Mouse (Mus musculus) liver, postnatal 0 days (tissue): ENCODE results near the gene Phtf1. TPM values are rescaled to one million over a fixed set of nuclear protein-coding genes. Genes with fewer than 3 reads are reported as not detected.

Experiments used
- ATAC-seq: fragments of 200-750 bp; cut with Nextera tagmentation; 2 replicates; pipeline ENCODE4 v1.8.0; 2017; ENCODE audit warnings: mild to moderate bottlenecking, moderate library complexity
- DNase-seq: peaks from one replicate; pipeline ENCODE4 v3.0.0-alpha.2; 2016
- H3K27ac ChIP-seq: fragments of 300-500 bp; sonication (generic); 2 replicates; pipeline ENCODE4 v1.5.1; 2014; ENCODE audit warnings: antibody characterized with exemption, moderate library complexity, mild to moderate bottlenecking, low read depth
- H3K27me3 ChIP-seq: fragments of 300-500 bp; sonication (generic); 2 replicates; pipeline ENCODE4 v1.6.1; 2014; ENCODE audit warnings: low read length, control low read depth, mixed read lengths; ENCODE audit not compliant: insufficient read depth
- H3K36me3 ChIP-seq: fragments of 300-500 bp; sonication (generic); replicated peaks from 2 replicates; pipeline ENCODE4 v1.6.1; 2014; ENCODE audit warnings: mild to moderate bottlenecking, control low read depth, low read length, moderate library complexity, mixed read lengths; ENCODE audit not compliant: insufficient read depth
- H3K4me1 ChIP-seq: fragments of 300-500 bp; sonication (generic); 2 replicates; pipeline ENCODE4 v1.6.1; 2014; ENCODE audit warnings: antibody characterized with exemption, mild to moderate bottlenecking, control low read depth; ENCODE audit not compliant: insufficient read depth
- H3K4me2 ChIP-seq: fragments of 300-500 bp; sonication (generic); 2 replicates; pipeline ENCODE4 v1.6.1; 2014; ENCODE audit warnings: low read depth, mild to moderate bottlenecking, low read length, moderate library complexity, mixed read lengths
- H3K4me3 ChIP-seq: fragments of 300-500 bp; sonication (generic); 2 replicates; pipeline ENCODE4 v1.5.1; 2014; ENCODE audit warnings: low read depth, low read length
- H3K9ac ChIP-seq: fragments of 300-500 bp; sonication (generic); replicated peaks from 2 replicates; pipeline ENCODE4 v1.6.1; 2014; ENCODE audit warnings: mild to moderate bottlenecking, moderate library complexity
- H3K9me3 ChIP-seq: fragments of 300-500 bp; sonication (generic); 2 replicates; pipeline ENCODE4 v1.6.1; 2016; ENCODE audit warnings: mild to moderate bottlenecking, control low read depth, low read length, mixed read lengths
- CTCF ChIP-seq: sonication (generic); IDR thresholded peaks from 2 replicates; pipeline ENCODE4 v1.5.1; 2016; ENCODE audit warnings: antibody characterized with exemption, low read depth
- EP300 ChIP-seq: IDR thresholded peaks from 2 replicates; pipeline ENCODE4 v1.6.1; 2016; ENCODE audit warnings: antibody characterized with exemption, low read depth, mild to moderate bottlenecking
- WGBS: fragments of 180-500 bp; shearing (Covaris S2); extraction: QIAGEN DNeasy Blood & Tissue Kit; methylation state at CpG from one replicate; pipeline ENCODE4 v1.1.7; 2014; ENCODE audit not compliant: insufficient replicate concordance; 5-methylcytosine and 5-hydroxymethylcytosine counted together
- polyA plus RNA-seq: library from polyadenylated mRNA; unstranded; fragments of >200 nt; fragmentation: Nextera tagmentation; extraction: Ambion mirVana; gene quantifications from 2 replicates; pipeline ENCODE4 v1.2.1, GENCODE M21; 2015

The Phtf1 gene
- polyA plus RNA-seq, 1 experiment from 2014 or later, result 3.8 TPM

GRCm38 (mm10) chr3:104032086-104032485, 64.2 kb downstream of the Phtf1 start:
- no peak for TF ChIP-seq CTCF
- H3K9me3 ChIP-seq, result no peaks in the 10 kb centered on the region
- no peak overlapping the region for H3K4me3 ChIP-seq
- H3K4me2 ChIP-seq, result no peak overlapping the region
- no peaks in the 10 kb centered on the region for H3K27me3 ChIP-seq
- H3K4me1 ChIP-seq, result no peaks in the 10 kb centered on the region
- H3K36me3 ChIP-seq, result peaks cover 7% of the 10 kb centered on the region; the same call in 1 of the 2 replicates
- no peak for ATAC-seq
- no peak overlapping the region for H3K27ac ChIP-seq
- H3K9ac ChIP-seq, result no peak overlapping the region
- DNase-seq, result no peak
- 37% methylated on average over 1 of the region's 1 CpGs for WGBS

- H3K36me3 ChIP-seq, result peaks cover 4% of the 10 kb centered on the region; the same call in 1 of the 2 replicates
- no peaks in the 10 kb centered on the region for H3K4me1 ChIP-seq
- no peak overlapping the region for H3K9ac ChIP-seq
- DNase-seq (no peak), ATAC-seq (no peak)
- H3K27ac ChIP-seq, result no peak overlapping the region
- H3K27me3 ChIP-seq, result no peaks in the 10 kb centered on the region
- no peak overlapping the region for H3K4me2 ChIP-seq
- H3K4me3 ChIP-seq, result no peak overlapping the region
- TF ChIP-seq EP300 (no peak), CTCF (no peak)
- 82% methylated on average over 1 of the region's 1 CpGs for WGBS
- H3K9me3 ChIP-seq, result no peaks in the 10 kb centered on the region
These were observed 64.8 kb downstream of the Phtf1 start for GRCm38 (mm10) chr3:104032747-104033146.

GRCm38 (mm10) chr3:104059001-104059622, 91.2 kb downstream of the Phtf1 start:
- 83% methylated on average over 6 of the region's 6 CpGs for WGBS
- ATAC-seq, result no peak

GRCm38 (mm10) chr3:104069395-104069794, 101.5 kb downstream of the Phtf1 start:
- TF ChIP-seq CTCF (no peak), EP300 (peak; percentile 93)
- DNase-seq (no peak), ATAC-seq (peak; percentile 21; the same call in 1 of the 2 replicates)
- Histone ChIP-seq H3K4me1 (no peaks in the 10 kb centered on the region), H3K27ac (no peak overlapping the region), H3K36me3 (no peaks in the 10 kb centered on the region), H3K4me2 (no peak overlapping the region), H3K4me3 (no peak overlapping the region), H3K9ac (no peak overlapping the region), H3K9me3 (no peaks in the 10 kb centered on the region), H3K27me3 (no peaks in the 10 kb centered on the region)

More at GRCm38 (mm10) chr3:104059001-104059622, 91.2 kb downstream of the Phtf1 start:
- Histone ChIP-seq H3K27ac (no peak overlapping the region), H3K9me3 (no peaks in the 10 kb centered on the region), H3K36me3 (peaks cover 4% of the 10 kb centered on the region; the same call in 1 of the 2 replicates), H3K4me2 (no peak overlapping the region), H3K4me3 (no peak overlapping the region), H3K4me1 (no peaks in the 10 kb centered on the region), H3K27me3 (no peaks in the 10 kb centered on the region), H3K9ac (no peak overlapping the region)
- no peak for DNase-seq
- TF ChIP-seq EP300, result no peak

Other genes starting within 250 kb of the Phtf1 start
- 2.6 TPM in 2 replicates for gene Olfml3, start 230.1 kb upstream of the Phtf1 start, polyA plus RNA-seq
- not detected in 2 replicates for gene Gm10964, start 228.7 kb upstream of the Phtf1 start, polyA plus RNA-seq
- gene Hipk1, start 176.5 kb upstream of the Phtf1 start, polyA plus RNA-seq, result 7.6 and 8.3 TPM in 2 replicates
- gene Dclre1b, start 158.7 kb upstream of the Phtf1 start, polyA plus RNA-seq, result 19.0 and 22.8 TPM in 2 replicates
- 12.5 and 14.1 TPM in 2 replicates for gene Ap4b1, start 158.6 kb upstream of the Phtf1 start, polyA plus RNA-seq
- gene Gm43064, start 158.5 kb upstream of the Phtf1 start, polyA plus RNA-seq, result 0.12 TPM in 1 of 2 replicates, not detected in the other
- 0.07 and 0.54 TPM in 2 replicates for gene Bcl2l15, start 135.5 kb upstream of the Phtf1 start, polyA plus RNA-seq
- gene Ptpn22, start 108.3 kb upstream of the Phtf1 start, polyA plus RNA-seq, result 3.0 and 3.6 TPM in 2 replicates
- 3.4 and 3.8 TPM in 2 replicates for gene Rsbn1, start 54.0 kb upstream of the Phtf1 start, polyA plus RNA-seq